Comparison of ENCODE assay signal across 26 mouse cellular contexts in the genomic region with DNA sequence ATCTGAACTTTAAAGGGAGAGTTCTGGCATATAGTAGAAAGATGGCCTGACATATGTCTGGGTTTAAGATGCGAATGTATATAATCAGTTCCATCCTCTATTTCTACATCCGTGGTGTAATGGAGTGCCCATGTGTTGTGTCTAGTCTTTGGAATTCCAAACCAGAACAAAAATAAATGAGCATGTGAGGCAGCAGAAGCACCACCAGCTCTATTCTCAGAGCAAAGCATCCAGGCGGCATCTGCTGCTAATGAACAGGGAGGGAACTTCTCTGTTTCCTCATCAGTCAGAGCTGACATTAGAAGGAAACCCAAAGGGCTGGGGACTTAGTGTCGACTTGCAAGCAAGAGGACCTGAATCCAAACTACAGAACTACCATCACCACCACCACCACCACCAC.
DNase-seq lines count a peak whose midpoint lies in the region; ATAC-seq and TF ChIP-seq lines count a peak whose summit lies in the region.
"Had no signal": no experiment of that assay in that cellular context is flagged by ENCODE, and none has a peak within 500 bp of the region (broad histone marks: within the 10 kb centered on the region; RNA-seq: fewer than 3 reads in every experiment).

No protein-coding gene starts in this region.

- H3K36me3 ChIP-seq in forebrain, postnatal 0 days (ENCODE audit: insufficient read depth): no peaks in the 10 kb centered on the region
- H3K36me3 ChIP-seq in forebrain, embryonic 16.5 days (ENCODE audit: control insufficient read depth, insufficient read depth): no peaks in the 10 kb centered on the region
- H3K36me3 ChIP-seq: embryonic facial prominence, embryonic 13.5 days; forebrain, embryonic 10.5 days; G1E; hindbrain, embryonic 12.5 days; hindbrain, embryonic 15.5 days had no signal

- no peaks in the 10 kb centered on the region for H3K9me3 ChIP-seq in forebrain, postnatal 0 days (ENCODE audit: low read length)
- H3K9me3 ChIP-seq in forebrain, embryonic 16.5 days (ENCODE audit: control insufficient read depth, low read length): no peaks in the 10 kb centered on the region
- H3K9me3 ChIP-seq: embryonic facial prominence, embryonic 13.5 days; forebrain, embryonic 10.5 days; forebrain, embryonic 13.5 days; hindbrain, embryonic 12.5 days; hindbrain, embryonic 15.5 days had no signal

- DNase-seq in forebrain, postnatal 0 days: peak; percentile 18
- peak; percentile 25 to 59 for DNase-seq in layer of hippocampus, adult 18-20 months (ENCODE audit: low spot score in 2 of 2)
- no peak for DNase-seq in layer of hippocampus, adult 9-10 months (ENCODE audit: low spot score)
- peak; percentile 64 for DNase-seq in brain, adult 2 months (ENCODE audit: low read depth, low spot score)
- DNase-seq in layer of hippocampus, adult 8-10 months (ENCODE audit: low spot score in 2 of 2): peak; percentile 30 to 39
- no peak for DNase-seq in cerebellum, postnatal 25 days
- DNase-seq in cerebellum, adult 11 months: no peak
- DNase-seq: adrenal gland, adult 2 months; adrenal gland, postnatal 14 days; B cell, adult 2 months; cerebellum, adult 18-20 months; cerebellum, adult 9-10 months; cerebellum, postnatal 14 days; gastrocnemius, adult 2 months; gastrocnemius, postnatal 14 days; heart, adult 11 months had no signal

- ATAC-seq in forebrain, postnatal 0 days: peak; percentile 23; the same call in 1 of the 2 replicates
- ATAC-seq in forebrain, embryonic 16.5 days: no peak
- ATAC-seq: forebrain, embryonic 13.5 days; Patski had no signal

- H3K4me2 ChIP-seq in forebrain, postnatal 0 days (ENCODE audit: low read depth): no peak overlapping the region
- H3K4me2 ChIP-seq in forebrain, embryonic 16.5 days (ENCODE audit: low read length): no peak overlapping the region
- H3K4me2 ChIP-seq: embryonic facial prominence, embryonic 13.5 days; forebrain, embryonic 13.5 days; heart, embryonic 11.5 days; hindbrain, embryonic 12.5 days; hindbrain, embryonic 15.5 days had no signal

- 66% methylated on average over 4 of the region's 4 CpGs for WGBS in forebrain, postnatal 0 days
- 79% methylated on average over 4 of the region's 4 CpGs for WGBS in forebrain, embryonic 16.5 days

- H3K9ac ChIP-seq in forebrain, postnatal 0 days: no peak overlapping the region
- H3K9ac ChIP-seq in forebrain, embryonic 16.5 days (replicated peaks; ENCODE audit: low read depth, low read length): no peak overlapping the region
- H3K9ac ChIP-seq: embryonic facial prominence, embryonic 13.5 days; forebrain, embryonic 13.5 days; hindbrain, embryonic 12.5 days; hindbrain, embryonic 15.5 days had no signal

- H3K27ac ChIP-seq in forebrain, postnatal 0 days (ENCODE audit: low read depth, low read length): no peak overlapping the region
- no peak overlapping the region for H3K27ac ChIP-seq in forebrain, embryonic 16.5 days (ENCODE audit: low read length)
- H3K27ac ChIP-seq: embryonic facial prominence, embryonic 13.5 days; forebrain, embryonic 10.5 days; forebrain, embryonic 13.5 days; gastrocnemius, adult 2 months; hindbrain, embryonic 12.5 days; hindbrain, embryonic 15.5 days had no signal

- H3K4me1 ChIP-seq in forebrain, postnatal 0 days (ENCODE audit: insufficient read depth): peaks cover 15% of the 10 kb centered on the region
- H3K4me1 ChIP-seq in forebrain, embryonic 16.5 days (replicated peaks; ENCODE audit: control insufficient read depth, insufficient read depth, low read length): peaks cover 18% of the 10 kb centered on the region
- H3K4me1 ChIP-seq: embryonic facial prominence, embryonic 13.5 days had no signal

- no peak for TF ChIP-seq CTCF in forebrain, postnatal 0 days (IDR thresholded peaks at IDR 0.05; ENCODE audit: low read depth)

- no peaks in the 10 kb centered on the region for H3K27me3 ChIP-seq in forebrain, postnatal 0 days (ENCODE audit: insufficient read depth, low read length)
- no peaks in the 10 kb centered on the region for H3K27me3 ChIP-seq in forebrain, embryonic 16.5 days (replicated peaks; ENCODE audit: control insufficient read depth, insufficient read depth, low read length)
- H3K27me3 ChIP-seq: CH12.LX; embryonic facial prominence, embryonic 13.5 days; forebrain, embryonic 13.5 days; hindbrain, embryonic 12.5 days; hindbrain, embryonic 15.5 days had no signal

- no peak overlapping the region for H3K4me3 ChIP-seq in forebrain, postnatal 0 days (ENCODE audit: low read depth, low read length)
- H3K4me3 ChIP-seq in forebrain, embryonic 16.5 days (replicated peaks; ENCODE audit: low read length): no peak overlapping the region
- H3K4me3 ChIP-seq: embryonic facial prominence, embryonic 13.5 days; forebrain, embryonic 10.5 days; forebrain, embryonic 13.5 days; gastrocnemius, adult 2 months; hindbrain, embryonic 12.5 days; hindbrain, embryonic 15.5 days had no signal

Comparison
In these comparisons a context has a peak if more than half of its experiments do, and no peak if none do; other contexts are left out.
1. DNase-seq: peak in forebrain, postnatal 0 days (single experiment), layer of hippocampus, adult 18-20 months (2 of 2), brain, adult 2 months (single experiment) and layer of hippocampus, adult 8-10 months (2 of 2); none in layer of hippocampus, adult 9-10 months (single experiment), cerebellum, postnatal 25 days (0 of 2) and cerebellum, adult 11 months (single experiment).